Mouse (Mus musculus): ENCODE measurements around the gene Axdnd1.
"Not testable (repeated sequence)": the region's sequence is repeated elsewhere in the genome, so short reads cannot be mapped to it uniquely, and the experiment has no call there.

Gene Axdnd1

GRCm38 (mm10) chr1:156437016-156437708, 16.2 kb upstream of the Axdnd1 start:
- DNase-seq (ENCODE audit: low read depth, low spot score): no peak

GRCm38 (mm10) chr1:156433497-156433896, 12.5 kb upstream of the Axdnd1 start:
- DNase-seq (ENCODE audit: low read depth, low spot score): no peak

- DNase-seq (ENCODE audit: low read depth, low spot score): no peak
Observed at GRCm38 (mm10) chr1:156432498-156432897, 11.5 kb upstream of the Axdnd1 start.

GRCm38 (mm10) chr1:156428434-156428833, 7.5 kb upstream of the Axdnd1 start:
- no peak for DNase-seq (ENCODE audit: low read depth, low spot score)

- no peak for DNase-seq (ENCODE audit: low read depth, low spot score)
Observed at GRCm38 (mm10) chr1:156425746-156426145, 4.8 kb upstream of the Axdnd1 start.

- no peak for DNase-seq (ENCODE audit: low read depth, low spot score)
Observed at GRCm38 (mm10) chr1:156424054-156424453, 3.1 kb upstream of the Axdnd1 start.

- DNase-seq (ENCODE audit: low read depth, low spot score): no peak
Observed at GRCm38 (mm10) chr1:156423493-156423892, 2.5 kb upstream of the Axdnd1 start.

GRCm38 (mm10) chr1:156422856-156423255, 1.9 kb upstream of the Axdnd1 start:
- no peak for DNase-seq (ENCODE audit: low read depth, low spot score)

- DNase-seq (ENCODE audit: low read depth, low spot score): peak; percentile 26
Observed at GRCm38 (mm10) chr1:156418170-156418569, 2.8 kb downstream of the Axdnd1 start.

GRCm38 (mm10) chr1:156408521-156408920, 12.4 kb downstream of the Axdnd1 start:
- no peak for DNase-seq (ENCODE audit: low read depth, low spot score)

- DNase-seq (ENCODE audit: low read depth, low spot score): no peak
Observed at GRCm38 (mm10) chr1:156408004-156408403, 13.0 kb downstream of the Axdnd1 start.

GRCm38 (mm10) chr1:156403251-156403650, 17.7 kb downstream of the Axdnd1 start:
- DNase-seq (ENCODE audit: low read depth, low spot score): no peak

GRCm38 (mm10) chr1:156402491-156402890, 18.5 kb downstream of the Axdnd1 start:
- DNase-seq (ENCODE audit: low read depth, low spot score): peak; percentile 18

GRCm38 (mm10) chr1:156400159-156400558, 20.8 kb downstream of the Axdnd1 start:
- DNase-seq (ENCODE audit: low read depth, low spot score): not testable (repeated sequence)

GRCm38 (mm10) chr1:156393148-156393547, 27.8 kb downstream of the Axdnd1 start:
- DNase-seq (ENCODE audit: low read depth, low spot score): no peak

- no peak for DNase-seq (ENCODE audit: low read depth, low spot score)
Observed at GRCm38 (mm10) chr1:156386880-156387279, 34.1 kb downstream of the Axdnd1 start.

- no peak for DNase-seq (ENCODE audit: low read depth, low spot score)
Observed at GRCm38 (mm10) chr1:156386232-156386631, 34.7 kb downstream of the Axdnd1 start.

GRCm38 (mm10) chr1:156381217-156381616, 39.7 kb downstream of the Axdnd1 start:
- DNase-seq (ENCODE audit: low read depth, low spot score): no peak

GRCm38 (mm10) chr1:156365740-156366139, 55.2 kb downstream of the Axdnd1 start, which contains the start of gene Gm2000:
Gene Gm2000, plus strand, starts transcription at chr1:156366040.
- no peak for DNase-seq (ENCODE audit: low read depth, low spot score)

GRCm38 (mm10) chr1:156352466-156352865, 68.5 kb downstream of the Axdnd1 start:
- DNase-seq (ENCODE audit: low read depth, low spot score): no peak

GRCm38 (mm10) chr1:156350441-156350840, 70.5 kb downstream of the Axdnd1 start:
- no peak for DNase-seq (ENCODE audit: low read depth, low spot score)

- no peak for DNase-seq (ENCODE audit: low read depth, low spot score)
Observed at GRCm38 (mm10) chr1:156349031-156349430, 71.9 kb downstream of the Axdnd1 start.

GRCm38 (mm10) chr1:156345633-156346032, 75.3 kb downstream of the Axdnd1 start:
- no peak for DNase-seq (ENCODE audit: low read depth, low spot score)

GRCm38 (mm10) chr1:156344433-156344832, 76.5 kb downstream of the Axdnd1 start:
- DNase-seq (ENCODE audit: low read depth, low spot score): no peak

Data from mesoderm, embryonic 11.5 days (tissue).